Mouse (Mus musculus) forebrain, embryonic 16.5 days (tissue): Measurements from ENCODE around the gene Dnajc7. TPM values are rescaled to one million over a fixed set of nuclear protein-coding genes. Genes with fewer than 3 reads are reported as not detected.
"Not testable (repeated sequence)": the region's sequence is repeated elsewhere in the genome, so short reads cannot be mapped to it uniquely, and the experiment has no call there.

Source experiments
- ATAC-seq: fragments of 200-750 bp; cut with Nextera tagmentation; 2 replicates; pipeline ENCODE4 v1.8.0; 2017; ENCODE audit warnings: mild to moderate bottlenecking, moderate library complexity
- H3K27ac ChIP-seq: fragments of 300-500 bp; sonication (generic); 2 replicates; pipeline ENCODE4 v1.5.1; 2014; ENCODE audit warnings: low read length, control low read depth
- H3K27me3 ChIP-seq: fragments of 300-500 bp; sonication (generic); replicated peaks from 2 replicates; pipeline ENCODE4 v1.6.1; 2014; ENCODE audit warnings: low read length; ENCODE audit not compliant: control insufficient read depth, insufficient read depth
- H3K36me3 ChIP-seq: fragments of 300-500 bp; sonication (generic); 2 replicates; pipeline ENCODE4 v1.6.1; 2014; ENCODE audit not compliant: control insufficient read depth, insufficient read depth
- H3K4me1 ChIP-seq: fragments of 300-500 bp; sonication (generic); replicated peaks from 2 replicates; pipeline ENCODE4 v1.6.1; 2014; ENCODE audit warnings: low read length; ENCODE audit not compliant: control insufficient read depth, insufficient read depth
- H3K4me2 ChIP-seq: fragments of 300-500 bp; sonication (generic); 2 replicates; pipeline ENCODE4 v1.6.1; 2014; ENCODE audit warnings: mild to moderate bottlenecking, low read length, control low read depth
- H3K4me3 ChIP-seq: fragments of 300-500 bp; sonication (generic); replicated peaks from 2 replicates; pipeline ENCODE4 v1.5.1; 2014; ENCODE audit warnings: mild to moderate bottlenecking, low read length, control low read depth
- H3K9ac ChIP-seq: fragments of 300-500 bp; sonication (generic); replicated peaks from 2 replicates; pipeline ENCODE4 v1.6.1; 2014; ENCODE audit warnings: low read depth, low read length, control low read depth
- H3K9me3 ChIP-seq: fragments of 300-500 bp; sonication (generic); 2 replicates; pipeline ENCODE4 v1.6.1; 2016; ENCODE audit warnings: low read length; ENCODE audit not compliant: control insufficient read depth
- WGBS: fragments of 180-500 bp; shearing (Covaris S2); extraction: QIAGEN DNeasy Blood & Tissue Kit; methylation state at CpG from one replicate; pipeline ENCODE4 v1.1.7; 2014; 5-methylcytosine and 5-hydroxymethylcytosine counted together
- polyA plus RNA-seq: library from polyadenylated mRNA; unstranded; fragments of >200 nt; fragmentation: Nextera tagmentation; extraction: Ambion mirVana; gene quantifications from 2 replicates; pipeline ENCODE4 v1.2.1, GENCODE M21; 2015

Dnajc7 gene
- polyA plus RNA-seq, 1 experiment from 2014 or later: 326 TPM

DNA sequence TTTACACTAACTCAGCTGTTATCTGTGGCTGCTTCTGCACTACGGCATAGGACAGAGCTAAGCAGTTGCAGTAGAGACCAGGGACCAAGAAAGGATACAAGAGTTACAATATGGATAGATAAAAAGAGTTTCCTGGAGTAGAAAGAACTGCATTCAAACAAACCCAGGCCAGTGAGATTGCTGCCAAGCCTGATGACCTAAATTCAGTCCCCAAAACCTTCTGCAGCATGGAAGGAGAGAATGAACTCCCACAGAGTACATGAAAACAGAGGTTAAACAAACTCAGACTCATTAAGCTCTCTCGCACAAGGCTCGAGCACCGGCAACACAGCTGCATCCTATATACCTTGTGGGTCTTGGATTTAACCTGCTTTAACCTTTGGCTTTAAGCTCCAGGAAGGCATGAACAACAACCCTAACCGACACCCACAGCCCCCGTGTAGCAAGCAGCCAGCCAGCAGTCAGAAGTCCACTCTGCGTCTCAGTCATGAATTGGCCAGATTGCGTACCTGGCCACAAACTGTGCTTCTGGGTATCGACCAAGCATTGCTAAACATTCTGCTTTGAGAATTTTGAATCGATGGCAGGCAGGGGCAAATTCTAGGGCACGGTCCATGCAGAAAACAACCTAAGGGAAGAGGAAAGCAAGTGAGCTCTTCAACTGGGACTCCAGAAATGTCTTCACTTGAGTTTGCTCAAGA lies 27.5 kb downstream of the Dnajc7 start:
- no peak overlapping the region for H3K4me3 ChIP-seq
- WGBS: 91% methylated on average over 11 of the region's 11 CpGs
- ATAC-seq: no peak

GRCm38 (mm10) chr11:100588462-100588861 lies 31.5 kb downstream of the Dnajc7 start:
- Histone ChIP-seq H3K4me3 (no peak overlapping the region), H3K4me2 (no peak overlapping the region), H3K27ac (no peak overlapping the region), H3K9ac (no peak overlapping the region), H3K36me3 (peaks cover 59% of the 10 kb centered on the region), H3K9me3 (no peaks in the 10 kb centered on the region), H3K27me3 (no peaks in the 10 kb centered on the region), H3K4me1 (no peaks in the 10 kb centered on the region)
- 98% methylated on average over 2 of the region's 2 CpGs for WGBS
- ATAC-seq: no peak

More for the DNA sequence above, 27.5 kb downstream of the Dnajc7 start:
- no peaks in the 10 kb centered on the region for H3K9me3 ChIP-seq
- no peak overlapping the region for H3K4me2 ChIP-seq
- H3K9ac ChIP-seq: no peak overlapping the region
- H3K27me3 ChIP-seq: no peaks in the 10 kb centered on the region
- no peak overlapping the region for H3K27ac ChIP-seq
- H3K36me3 ChIP-seq: peaks cover 49% of the 10 kb centered on the region
- no peaks in the 10 kb centered on the region for H3K4me1 ChIP-seq

GRCm38 (mm10) chr11:100585148-100585547 lies 34.8 kb downstream of the Dnajc7 start:
- H3K27me3 ChIP-seq: no peaks in the 10 kb centered on the region
- no peak overlapping the region for H3K4me2 ChIP-seq
- ATAC-seq: no peak
- peaks cover 56% of the 10 kb centered on the region for H3K36me3 ChIP-seq
- no peak overlapping the region for H3K9ac ChIP-seq
- no peak overlapping the region for H3K27ac ChIP-seq
- H3K4me1 ChIP-seq: peaks cover 6% of the 10 kb centered on the region; the same call in 1 of the 2 replicates
- no peak overlapping the region for H3K4me3 ChIP-seq
- WGBS: 98% methylated on average over 3 of the region's 3 CpGs
- H3K9me3 ChIP-seq: no peaks in the 10 kb centered on the region

GRCm38 (mm10) chr11:100584561-100584961 lies 35.4 kb downstream of the Dnajc7 start:
- Histone ChIP-seq H3K9ac (no peak overlapping the region), H3K4me3 (no peak overlapping the region), H3K9me3 (no peaks in the 10 kb centered on the region), H3K27me3 (no peaks in the 10 kb centered on the region), H3K4me1 (peaks cover 6% of the 10 kb centered on the region; the same call in 1 of the 2 replicates), H3K4me2 (no peak overlapping the region), H3K27ac (no peak overlapping the region), H3K36me3 (peaks cover 54% of the 10 kb centered on the region)
- ATAC-seq: no peak
- WGBS: 89% methylated on average over 7 of the region's 7 CpGs

- Histone ChIP-seq H3K27ac (no peak overlapping the region), H3K4me3 (no peak overlapping the region), H3K27me3 (no peaks in the 10 kb centered on the region), H3K4me2 (no peak overlapping the region), H3K9ac (no peak overlapping the region), H3K36me3 (peaks cover 45% of the 10 kb centered on the region), H3K9me3 (no peaks in the 10 kb centered on the region), H3K4me1 (peaks cover 6% of the 10 kb centered on the region; the same call in 1 of the 2 replicates)
- 95% methylated on average over 2 of the region's 2 CpGs for WGBS
- ATAC-seq: no peak
Measured at GRCm38 (mm10) chr11:100582836-100583235, 37.1 kb downstream of the Dnajc7 start.

DNA sequence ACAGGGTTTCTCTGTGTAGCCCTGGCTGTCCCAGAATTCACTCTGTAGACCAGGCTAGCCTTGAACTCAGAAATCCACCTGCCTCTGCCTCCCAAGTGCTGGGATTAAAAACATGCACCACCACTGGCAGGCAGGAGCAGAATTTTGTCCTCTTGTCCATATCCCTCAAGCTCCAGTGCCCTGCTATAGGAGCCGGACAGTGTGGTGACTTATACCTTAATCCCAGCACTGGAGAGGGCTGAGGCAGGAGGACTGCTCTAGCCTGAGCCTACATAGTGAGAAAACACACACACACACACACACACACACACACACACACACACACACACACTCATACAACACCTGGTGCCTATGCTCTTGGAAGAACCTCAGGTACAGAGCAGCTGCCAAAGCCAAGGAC lies 37.6 kb downstream of the Dnajc7 start:
- not testable (repeated sequence) for H3K27ac ChIP-seq, H3K27me3 ChIP-seq, H3K4me2 ChIP-seq, H3K9me3 ChIP-seq, ATAC-seq, H3K4me1 ChIP-seq, H3K9ac ChIP-seq, H3K4me3 ChIP-seq
- 95% methylated on average over 1 of the region's 1 CpGs for WGBS
- H3K36me3 ChIP-seq: peaks cover 45% of the 10 kb centered on the region

GRCm38 (mm10) chr11:100581756-100582155 lies 38.2 kb downstream of the Dnajc7 start:
- H3K4me2 ChIP-seq: no peak overlapping the region
- 28% methylated on average over 4 of the region's 4 CpGs for WGBS
- H3K36me3 ChIP-seq: peaks cover 42% of the 10 kb centered on the region
- no peaks in the 10 kb centered on the region for H3K9me3 ChIP-seq
- no peak for ATAC-seq
- H3K9ac ChIP-seq: no peak overlapping the region
- peaks cover 6% of the 10 kb centered on the region; the same call in 1 of the 2 replicates for H3K4me1 ChIP-seq
- H3K27me3 ChIP-seq: no peaks in the 10 kb centered on the region
- no peak overlapping the region for H3K4me3 ChIP-seq
- no peak overlapping the region for H3K27ac ChIP-seq

- ATAC-seq: no peak
- Histone ChIP-seq H3K4me1 (peaks cover 8% of the 10 kb centered on the region), H3K36me3 (peaks cover 34% of the 10 kb centered on the region), H3K27me3 (no peaks in the 10 kb centered on the region), H3K4me2 (no peak overlapping the region), H3K9ac (no peak overlapping the region), H3K4me3 (no peak overlapping the region), H3K27ac (no peak overlapping the region), H3K9me3 (no peaks in the 10 kb centered on the region)
- WGBS: 96% methylated on average over 13 of the region's 13 CpGs
Measured at GRCm38 (mm10) chr11:100580275-100580674, 39.7 kb downstream of the Dnajc7 start.

DNA sequence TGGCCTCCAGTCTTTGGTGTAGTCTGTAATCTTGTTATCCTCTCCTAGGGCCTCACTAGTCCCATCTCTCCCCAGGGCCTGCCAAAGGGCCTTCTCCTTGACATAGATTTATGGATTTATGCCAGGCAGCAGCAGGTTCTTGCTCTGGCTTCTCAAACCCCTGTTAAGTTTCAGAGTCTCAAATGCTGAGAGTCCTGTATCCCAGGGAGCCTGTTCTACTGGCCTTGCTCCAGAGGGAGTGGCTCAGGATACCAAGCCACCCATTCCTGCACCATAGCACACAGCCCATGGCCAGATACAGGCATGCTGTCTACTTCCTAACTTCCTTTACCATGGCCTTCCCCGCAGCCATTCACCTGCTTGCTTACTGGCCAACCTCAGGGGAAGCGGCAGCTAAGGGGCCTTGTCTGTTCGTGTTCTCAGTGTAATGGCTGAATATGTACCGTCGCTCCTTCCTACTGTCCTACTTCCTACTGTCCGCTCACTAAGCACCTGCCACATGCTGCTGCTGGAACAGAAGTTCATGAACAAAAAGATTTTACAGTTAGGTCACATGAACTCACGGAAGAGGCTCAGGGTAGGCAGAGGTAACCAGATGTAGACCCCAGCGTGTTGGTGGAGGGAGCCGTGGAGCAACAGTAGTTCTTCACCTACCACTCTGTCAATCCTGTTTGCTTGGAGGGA lies 40.7 kb downstream of the Dnajc7 start:
- H3K27ac ChIP-seq: no peak overlapping the region
- no peak overlapping the region for H3K9ac ChIP-seq
- no peak overlapping the region for H3K4me2 ChIP-seq
- H3K4me3 ChIP-seq: no peak overlapping the region
- no peak for ATAC-seq
- peaks cover 24% of the 10 kb centered on the region for H3K36me3 ChIP-seq
- no peaks in the 10 kb centered on the region for H3K27me3 ChIP-seq
- peaks cover 11% of the 10 kb centered on the region for H3K4me1 ChIP-seq
- no peaks in the 10 kb centered on the region for H3K9me3 ChIP-seq
- 91% methylated on average over 9 of the region's 9 CpGs for WGBS
